In the genomic region with DNA sequence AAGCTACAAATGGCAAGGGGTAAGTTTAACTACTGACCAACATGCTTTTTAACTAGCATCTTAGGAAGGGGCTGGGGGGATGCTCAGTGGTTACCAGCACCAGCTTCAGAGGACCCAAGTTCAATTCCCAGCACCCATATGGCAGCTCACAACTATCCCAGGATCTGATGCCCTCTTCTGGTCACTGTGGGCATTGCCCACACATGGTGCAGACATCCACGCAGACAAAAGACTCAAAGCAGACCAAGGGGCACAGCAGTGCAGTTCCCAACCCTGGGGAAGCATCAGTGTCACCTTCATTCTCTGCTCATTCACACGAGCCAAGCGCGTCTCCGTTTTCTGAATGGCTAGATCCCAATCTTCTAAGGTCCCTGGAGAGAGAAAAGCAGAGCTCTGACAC, we compare ENCODE assay signal across 21 mouse cellular contexts. TPM values are rescaled to one million over a fixed set of nuclear protein-coding genes. Genes with fewer than 3 reads are reported as not detected.
A peak's percentile ranks its signal among the peaks of the same experiment; 100 is the strongest.
DNase-seq lines count a peak whose midpoint lies in the region; ATAC-seq and TF ChIP-seq lines count a peak whose summit lies in the region.
"Had no signal": no experiment of that assay in that cellular context is flagged by ENCODE, and none has a peak within 500 bp of the region (broad histone marks: within the 10 kb centered on the region; RNA-seq: fewer than 3 reads in every experiment).

No protein-coding gene starts in this region.

- peak; percentile 26 for TF ChIP-seq CTCF in forebrain, postnatal 0 days (IDR thresholded peaks at IDR 0.05; ENCODE audit: low read depth)
- peak; percentile 39; the same call in 1 of the 2 replicates for TF ChIP-seq CTCF in liver, adult 2 months (IDR thresholded peaks at IDR 0.05; ENCODE audit: low read depth, low read length)
- TF ChIP-seq CTCF in CH12.LX (conservative IDR thresholded peaks at IDR 0.05 in 1 of 2, IDR thresholded peaks at IDR 0.05 in 1 of 2; ENCODE audit: low read depth in 2 of 2, low read length in 2 of 2): 0 out of 4 replicates have a peak, but pooled peaks have one; percentile 20 to 29

- no peaks in the 10 kb centered on the region for H3K79me2 ChIP-seq in liver, adult 2 months (ENCODE audit: control insufficient read depth, insufficient read depth, low read length)
- H3K79me2 ChIP-seq in CH12.LX (replicated peaks; ENCODE audit: control insufficient read depth, extremely low read depth, insufficient read depth, poor library complexity, severe bottlenecking): no peaks in the 10 kb centered on the region

- H3K4me2 ChIP-seq in forebrain, postnatal 0 days (ENCODE audit: low read depth): no peak overlapping the region
- no peak overlapping the region for H3K4me2 ChIP-seq in forebrain, embryonic 11.5 days (ENCODE audit: low read depth, low read length, severe bottlenecking)
- H3K4me2 ChIP-seq in CH12.LX (ENCODE audit: insufficient read depth, low read depth, poor library complexity, severe bottlenecking): no peak overlapping the region
- H3K4me2 ChIP-seq: embryonic facial prominence, embryonic 13.5 days; forebrain, embryonic 12.5 days; heart, embryonic 15.5 days; hindbrain, embryonic 13.5 days; limb, embryonic 13.5 days; midbrain, embryonic 11.5 days had no signal

- H3K4me1 ChIP-seq in forebrain, postnatal 0 days (ENCODE audit: insufficient read depth): no peaks in the 10 kb centered on the region
- no peaks in the 10 kb centered on the region for H3K4me1 ChIP-seq in forebrain, embryonic 11.5 days (replicated peaks; ENCODE audit: control insufficient read depth, insufficient read depth, low read length)
- no peaks in the 10 kb centered on the region for H3K4me1 ChIP-seq in liver, adult 2 months (ENCODE audit: control insufficient read depth, insufficient read depth, low read length)
- H3K4me1 ChIP-seq in CH12.LX (ENCODE audit: control insufficient read depth in 1 of 2, insufficient read depth in 2 of 2): no peaks in the 10 kb centered on the region
- H3K4me1 ChIP-seq: embryonic facial prominence, embryonic 13.5 days; forebrain, embryonic 12.5 days; heart, embryonic 15.5 days; hindbrain, embryonic 13.5 days; limb, embryonic 13.5 days had no signal

- TF ChIP-seq POLR2A in liver, adult 2 months (IDR thresholded peaks at IDR 0.05; ENCODE audit: extremely low read depth, insufficient read depth, low read length): no peak
- TF ChIP-seq POLR2A in CH12.LX (IDR thresholded peaks at IDR 0.05; ENCODE audit: low read depth, low read length): no peak

- no peak for TF ChIP-seq RAD21 in CH12.LX (IDR thresholded peaks at IDR 0.05; ENCODE audit: low read depth, low read length)

- 90% methylated on average over 5 of the region's 5 CpGs for WGBS in forebrain, postnatal 0 days
- WGBS in forebrain, embryonic 11.5 days: 93% methylated on average over 5 of the region's 5 CpGs
- 96% methylated on average over 5 of the region's 5 CpGs for WGBS in liver, adult 2 months

- H3K27me3 ChIP-seq in forebrain, postnatal 0 days (ENCODE audit: insufficient read depth, low read length): no peaks in the 10 kb centered on the region
- H3K27me3 ChIP-seq in forebrain, embryonic 11.5 days (ENCODE audit: control insufficient read depth, insufficient read depth, low read length): no peaks in the 10 kb centered on the region
- no peaks in the 10 kb centered on the region for H3K27me3 ChIP-seq in liver, adult 2 months (ENCODE audit: control insufficient read depth, insufficient read depth, low read length)
- H3K27me3 ChIP-seq in CH12.LX (replicated peaks): no peaks in the 10 kb centered on the region
- H3K27me3 ChIP-seq: embryonic facial prominence, embryonic 13.5 days; forebrain, embryonic 12.5 days; heart, embryonic 15.5 days; hindbrain, embryonic 13.5 days; limb, embryonic 13.5 days had no signal

- dilution Hi-C loops in CH12.LX (cut with MboI; ENCODE audit: extremely low pct_ligation_motif_present, extremely low pct_unique_long_range_greater_than_20kb, low sequenced_read_pairs): no loop called here

- DNase-seq in forebrain, postnatal 0 days: no peak
- DNase-seq in forebrain, embryonic 11.5 days (ENCODE audit: low spot score): no peak
- no peak for DNase-seq in liver, adult 2 months (ENCODE audit: extremely low read depth, low read depth, low spot score)
- DNase-seq in liver (no peak), CH12.LX (ENCODE audit: extremely low read depth) (no peak), R1 (ENCODE audit: low read depth, low spot score) (peak; percentile 54)
- DNase-seq in urinary bladder, postnatal 4 days (ENCODE audit: low spot score in 2 of 2): no peak
- no peak for DNase-seq in thymus, adult 18-20 months
- DNase-seq: adrenal gland, postnatal 14 days; kidney, adult 11 months; kidney, postnatal 4 days; layer of hippocampus, postnatal 36 days; lung, postnatal 14 days; right cerebral cortex, adult 18-20 months had no signal

- in situ Hi-C loops in CH12.LX (cut with MboI; ENCODE audit: low pct_ligation_motif_present, low pct_unique_long_range_greater_than_20kb, low sequenced_read_pairs): no loop called here

- H3K27ac ChIP-seq in forebrain, postnatal 0 days (ENCODE audit: low read depth, low read length): no peak overlapping the region
- H3K27ac ChIP-seq in forebrain, embryonic 11.5 days (ENCODE audit: low read depth, low read length): no peak overlapping the region
- H3K27ac ChIP-seq in liver, adult 2 months (replicated peaks; ENCODE audit: insufficient read depth, low read depth, low read length): no peak overlapping the region
- H3K27ac ChIP-seq in CH12.LX (ENCODE audit: insufficient read depth, low read depth): no peak overlapping the region
- H3K27ac ChIP-seq: embryonic facial prominence, embryonic 13.5 days; forebrain, embryonic 12.5 days; heart, embryonic 15.5 days; hindbrain, embryonic 13.5 days; limb, embryonic 13.5 days had no signal

- H3K9ac ChIP-seq in forebrain, postnatal 0 days: no peak overlapping the region
- H3K9ac ChIP-seq in forebrain, embryonic 11.5 days (ENCODE audit: low read length): no peak overlapping the region
- H3K9ac ChIP-seq in liver, adult 2 months (ENCODE audit: low read depth, low read length): no peak overlapping the region
- H3K9ac ChIP-seq in CH12.LX (ENCODE audit: insufficient read depth, low read depth): no peak overlapping the region
- H3K9ac ChIP-seq: embryonic facial prominence, embryonic 13.5 days; forebrain, embryonic 12.5 days; heart, embryonic 15.5 days; hindbrain, embryonic 13.5 days; limb, embryonic 13.5 days had no signal

- H3K4me3 ChIP-seq in forebrain, postnatal 0 days (ENCODE audit: low read depth, low read length): no peak overlapping the region
- no peak overlapping the region for H3K4me3 ChIP-seq in forebrain, embryonic 11.5 days (ENCODE audit: low read depth, low read length)
- no peak overlapping the region for H3K4me3 ChIP-seq in liver, adult 2 months (ENCODE audit: insufficient read depth, low read depth, low read length)
- H3K4me3 ChIP-seq in CH12.LX (replicated peaks in 1 of 3; ENCODE audit: low read depth in 2 of 3, low read length in 2 of 3, poor library complexity in 1 of 3): no peak overlapping the region
- H3K4me3 ChIP-seq: embryonic facial prominence, embryonic 13.5 days; forebrain, embryonic 12.5 days; heart, embryonic 15.5 days; hindbrain, embryonic 13.5 days; limb, embryonic 13.5 days had no signal

- TF ChIP-seq EP300 in CH12.LX (IDR thresholded peaks at IDR 0.05; ENCODE audit: low read length): no peak

- H3K9me3 ChIP-seq in forebrain, postnatal 0 days (ENCODE audit: low read length): no peaks in the 10 kb centered on the region
- H3K9me3 ChIP-seq in forebrain, embryonic 11.5 days (ENCODE audit: control insufficient read depth, low read length): no peaks in the 10 kb centered on the region
- peaks cover 4% of the 10 kb centered on the region for H3K9me3 ChIP-seq in CH12.LX (replicated peaks; ENCODE audit: low read length)
- H3K9me3 ChIP-seq: heart, embryonic 15.5 days; hindbrain, embryonic 13.5 days had no signal

- peaks cover 97% of the 10 kb centered on the region for H3K36me3 ChIP-seq in forebrain, postnatal 0 days (ENCODE audit: insufficient read depth)
- peaks cover 63% of the 10 kb centered on the region for H3K36me3 ChIP-seq in forebrain, embryonic 11.5 days (ENCODE audit: control insufficient read depth, insufficient read depth, low read length)
- H3K36me3 ChIP-seq in liver, adult 2 months (ENCODE audit: control insufficient read depth, insufficient read depth, low read length): peaks cover 17% of the 10 kb centered on the region
- H3K36me3 ChIP-seq in CH12.LX (replicated peaks in 1 of 2; ENCODE audit: control insufficient read depth in 1 of 2, insufficient read depth in 1 of 2, low read length in 1 of 2): peaks cover 94 to 99% of the 10 kb centered on the region in 2 experiments

- ATAC-seq in forebrain, postnatal 0 days: no peak
- ATAC-seq in forebrain, embryonic 11.5 days (replicated peaks; ENCODE audit: low FRiP score): no peak

RNA-seq across cellular contexts. Expression of a gene that starts 12.0 kb away (rescaled TPM):
- 9.2 TPM in 2 replicates for total RNA-seq in forebrain, postnatal 0 days (2014; rRNA removed)
- polyA plus RNA-seq in forebrain, postnatal 0 days (2015; fragmentation: Nextera tagmentation; extraction: Ambion mirVana): 6.9 and 8.0 TPM in 2 replicates
- polyA plus RNA-seq in forebrain, embryonic 11.5 days (2014; fragmentation: Nextera tagmentation; extraction: Ambion mirVana): 3.4 and 4.6 TPM in 2 replicates
- 2.5 and 2.6 TPM in 2 replicates for total RNA-seq in liver, adult 2 months (2014; rRNA removed)
- 6.6 and 7.2 TPM in 2 replicates for polyA plus RNA-seq in liver, adult 2 months (2012; rRNA removed)
- total RNA-seq in CH12.LX (2012; rRNA removed): 2.4 and 3.4 TPM in 2 replicates
- 2.0 and 2.5 TPM in 2 replicates for total RNA-seq in CH12.LX (2014; rRNA removed)
- polyA plus RNA-seq in CH12.LX (2012; ENCODE audit: insufficient read length, low read depth): 2.2 and 2.4 TPM in 2 replicates

RNA-seq across cellular contexts. Expression of a gene that starts 23.1 kb away (rescaled TPM):
- total RNA-seq in forebrain, postnatal 0 days (2014; rRNA removed): not detected in 2 replicates
- polyA plus RNA-seq in forebrain, postnatal 0 days (2015; fragmentation: Nextera tagmentation; extraction: Ambion mirVana): not detected in 2 replicates
- not detected in 2 replicates for polyA plus RNA-seq in forebrain, embryonic 11.5 days (2014; fragmentation: Nextera tagmentation; extraction: Ambion mirVana)
- not detected in 2 replicates for total RNA-seq in liver, adult 2 months (2014; rRNA removed)
- not detected in 2 replicates for polyA plus RNA-seq in liver, adult 2 months (2012; rRNA removed)
- not detected in 2 replicates for total RNA-seq in CH12.LX (2012; rRNA removed)
- not detected in 2 replicates for total RNA-seq in CH12.LX (2014; rRNA removed)
- polyA plus RNA-seq in CH12.LX (2012; ENCODE audit: insufficient read length, low read depth): not detected in 2 replicates
- total RNA-seq: adrenal gland, postnatal 14 days; granulocyte monocyte progenitor cell, adult 5-6 weeks; layer of hippocampus, postnatal 36 days had no signal
- polyA plus RNA-seq: embryonic facial prominence, embryonic 13.5 days; forebrain, embryonic 12.5 days; heart, embryonic 15.5 days; hindbrain, embryonic 13.5 days; limb, embryonic 13.5 days; midbrain, embryonic 11.5 days had no signal

RNA-seq across cellular contexts. Expression of a gene that starts 24.7 kb away (rescaled TPM):
- 47.4 and 54.0 TPM in 2 replicates for total RNA-seq in forebrain, postnatal 0 days (2014; rRNA removed)
- 21.6 and 28.5 TPM in 2 replicates for polyA plus RNA-seq in forebrain, postnatal 0 days (2015; fragmentation: Nextera tagmentation; extraction: Ambion mirVana)
- 77.5 and 81.8 TPM in 2 replicates for polyA plus RNA-seq in forebrain, embryonic 11.5 days (2014; fragmentation: Nextera tagmentation; extraction: Ambion mirVana)
- 6.0 and 7.7 TPM in 2 replicates for total RNA-seq in liver, adult 2 months (2014; rRNA removed)
- 6.3 and 9.0 TPM in 2 replicates for polyA plus RNA-seq in liver, adult 2 months (2012; rRNA removed)
- total RNA-seq in CH12.LX (2012; rRNA removed): 66.1 and 67.0 TPM in 2 replicates
- total RNA-seq in CH12.LX (2014; rRNA removed): 27.2 and 28.8 TPM in 2 replicates
- polyA plus RNA-seq in CH12.LX (2012; ENCODE audit: insufficient read length, low read depth): 104 and 113 TPM in 2 replicates

RNA-seq across cellular contexts. Expression of a gene that starts 24.9 kb away (rescaled TPM):
- total RNA-seq in forebrain, postnatal 0 days (2014; rRNA removed): 67.2 and 88.2 TPM in 2 replicates
- polyA plus RNA-seq in forebrain, postnatal 0 days (2015; fragmentation: Nextera tagmentation; extraction: Ambion mirVana): 98.9 and 119 TPM in 2 replicates
- 99.4 and 105 TPM in 2 replicates for polyA plus RNA-seq in forebrain, embryonic 11.5 days (2014; fragmentation: Nextera tagmentation; extraction: Ambion mirVana)
- total RNA-seq in liver, adult 2 months (2014; rRNA removed): 121 and 133 TPM in 2 replicates
- polyA plus RNA-seq in liver, adult 2 months (2012; rRNA removed): 104 and 121 TPM in 2 replicates
- total RNA-seq in CH12.LX (2012; rRNA removed) (79.3 and 81.5 TPM in 2 replicates), CH12.LX (2014; rRNA removed) (70.6 and 72.1 TPM in 2 replicates)
- 83.0 and 86.7 TPM in 2 replicates for polyA plus RNA-seq in CH12.LX (2012; ENCODE audit: insufficient read length, low read depth)

RNA-seq across cellular contexts. Expression of a gene that starts 52.7 kb away (rescaled TPM):
- 5.8 and 8.2 TPM in 2 replicates for total RNA-seq in forebrain, postnatal 0 days (2014; rRNA removed)
- 5.9 and 7.1 TPM in 2 replicates for polyA plus RNA-seq in forebrain, postnatal 0 days (2015; fragmentation: Nextera tagmentation; extraction: Ambion mirVana)
- 11.6 and 14.5 TPM in 2 replicates for polyA plus RNA-seq in forebrain, embryonic 11.5 days (2014; fragmentation: Nextera tagmentation; extraction: Ambion mirVana)
- 0.27 and 0.46 TPM in 2 replicates for total RNA-seq in liver, adult 2 months (2014; rRNA removed)
- polyA plus RNA-seq in liver, adult 2 months (2012; rRNA removed): 0.73 and 0.83 TPM in 2 replicates
- total RNA-seq in CH12.LX (2012; rRNA removed) (0.30 and 0.46 TPM in 2 replicates), CH12.LX (2014; rRNA removed) (0.55 and 1.0 TPM in 2 replicates)
- 0.97 and 1.5 TPM in 2 replicates for polyA plus RNA-seq in CH12.LX (2012; ENCODE audit: insufficient read length, low read depth)
